Mouse (Mus musculus): ENCODE measurements around the gene Ybx2. TPM values are rescaled to one million over a fixed set of nuclear protein-coding genes. Genes with fewer than 3 reads are reported as not detected.

The Ybx2 gene
- total and polyA plus RNA-seq, 3 experiments: 0.25 to 0.39 TPM; not detected in 1

- TF ChIP-seq ETS1 (conservative IDR thresholded peaks at IDR 0.05; ENCODE audit: low read depth, low read length): 0 out of 2 replicates have a peak, but pooled peaks have one; percentile 42
Observed at GRCm38 (mm10) chr11:69900471-69901405, 34.9 kb upstream of the Ybx2 start, which contains the start of the genes 2810408A11Rik and Neurl4 (continued).

- peak overlapping the region; percentile 67 to 82 (median 70) for H3K4me3 ChIP-seq (replicated peaks in 1 of 3; ENCODE audit: low read depth in 2 of 3, low read length in 2 of 3, poor library complexity in 1 of 3)
- peaks cover 7 to 29% of the 10 kb centered on the region in 2 experiments for H3K4me1 ChIP-seq (ENCODE audit: control insufficient read depth in 1 of 2, insufficient read depth in 2 of 2)
- no peaks in the 10 kb centered on the region for H3K9me3 ChIP-seq (replicated peaks; ENCODE audit: low read length)
- H3K9ac ChIP-seq (ENCODE audit: insufficient read depth, low read depth): peak overlapping the region; percentile 81
- peak overlapping the region; percentile 75 for H3K27ac ChIP-seq (ENCODE audit: insufficient read depth, low read depth)
- peak overlapping the region; percentile 29 for H3K4me2 ChIP-seq (ENCODE audit: insufficient read depth, low read depth, poor library complexity, severe bottlenecking)
- no peaks in the 10 kb centered on the region for H3K27me3 ChIP-seq (replicated peaks)
- peaks cover 10% of the 10 kb centered on the region for H3K79me2 ChIP-seq (replicated peaks; ENCODE audit: control insufficient read depth, extremely low read depth, insufficient read depth, poor library complexity, severe bottlenecking)
- H3K36me3 ChIP-seq (replicated peaks in 1 of 2; ENCODE audit: control insufficient read depth in 1 of 2, insufficient read depth in 1 of 2, low read length in 1 of 2): peaks cover 29 to 32% of the 10 kb centered on the region in 2 experiments
- dilution Hi-C loops (cut with MboI; ENCODE audit: extremely low pct_ligation_motif_present, extremely low pct_unique_long_range_greater_than_20kb, low sequenced_read_pairs): no loop called here
- in situ Hi-C loops (cut with MboI; ENCODE audit: low pct_ligation_motif_present, low pct_unique_long_range_greater_than_20kb, low sequenced_read_pairs): no loop called here
- peak; percentile 99 for DNase-seq (ENCODE audit: extremely low read depth)
- TF ChIP-seq CHD2 (IDR thresholded peaks at IDR 0.05; ENCODE audit: low read length): peak; percentile 68; the same call in 1 of the 2 replicates
- TF ChIP-seq ZNF384 (IDR thresholded peaks at IDR 0.05; ENCODE audit: low read depth, low read length): 0 out of 2 replicates have a peak, but pooled peaks have one; percentile 3
- no peak; the same call in none of the 2 replicates for TF ChIP-seq NRF1 (IDR thresholded peaks at IDR 0.05; ENCODE audit: low read depth, low read length)
- peak; percentile 57; the same call in 1 of the 2 replicates for TF ChIP-seq TCF12 (IDR thresholded peaks at IDR 0.05; ENCODE audit: low read depth, low read length)
- peak; percentile 98 for TF ChIP-seq KAT2A (IDR thresholded peaks at IDR 0.05; ENCODE audit: insufficient replicate concordance, low read length)
- TF ChIP-seq MEF2A (IDR thresholded peaks at IDR 0.05; ENCODE audit: borderline replicate concordance, low read depth, low read length): peak; percentile 90
- no peak for TF ChIP-seq PAX5 (IDR thresholded peaks at IDR 0.05; ENCODE audit: low read length)
- TF ChIP-seq GABPA (IDR thresholded peaks at IDR 0.05; ENCODE audit: insufficient replicate concordance, low read depth, low read length): peak; percentile 70; the same call in 1 of the 2 replicates
- peak; percentile 90 for TF ChIP-seq MXI1 (IDR thresholded peaks at IDR 0.05; ENCODE audit: low read depth, low read length)
- no peak for TF ChIP-seq CHD1 (IDR thresholded peaks at IDR 0.05; ENCODE audit: low read depth, low read length)
- TF ChIP-seq EP300 (IDR thresholded peaks at IDR 0.05; ENCODE audit: low read length): no peak
- peak; percentile 60 for TF ChIP-seq POLR2A (IDR thresholded peaks at IDR 0.05; ENCODE audit: low read depth, low read length)
- no peak for TF ChIP-seq USF1 (IDR thresholded peaks at IDR 0.05; ENCODE audit: low read depth, low read length)
- TF ChIP-seq CTCF (conservative IDR thresholded peaks at IDR 0.05 in 1 of 2, IDR thresholded peaks at IDR 0.05 in 1 of 2; ENCODE audit: low read depth in 2 of 2, low read length in 2 of 2): no peak
- TF ChIP-seq RCOR1 (conservative IDR thresholded peaks at IDR 0.05; ENCODE audit: low read depth, low read length): no peak
- no peak for TF ChIP-seq ZKSCAN1 (IDR thresholded peaks at IDR 0.05; ENCODE audit: borderline replicate concordance, low read depth, low read length)
- TF ChIP-seq NELFE (IDR thresholded peaks at IDR 0.05; ENCODE audit: low read depth, low read length): 0 out of 2 replicates have a peak, but pooled peaks have one; percentile 56
- no peak for TF ChIP-seq POLR2AphosphoS2 (IDR thresholded peaks at IDR 0.05; ENCODE audit: low read depth, low read length)
- TF ChIP-seq UBTF (IDR thresholded peaks at IDR 0.05; ENCODE audit: low read depth, low read length): peak; percentile 94
- TF ChIP-seq TBP (conservative IDR thresholded peaks at IDR 0.05; ENCODE audit: low read depth, low read length): peak; percentile 60; the same call in 1 of the 2 replicates
- TF ChIP-seq E2F4 (IDR thresholded peaks at IDR 0.05; ENCODE audit: insufficient replicate concordance, low read depth, low read length): peak; percentile 82; the same call in 1 of the 2 replicates
- no peak for TF ChIP-seq SMC3 (IDR thresholded peaks at IDR 0.05; ENCODE audit: low read depth, low read length)
- peak; percentile 81 for TF ChIP-seq MAX (IDR thresholded peaks at IDR 0.05; ENCODE audit: low read length)
- TF ChIP-seq HCFC1 (IDR thresholded peaks at IDR 0.05; ENCODE audit: low read depth, low read length): peak; percentile 92
- TF ChIP-seq IRF4 (IDR thresholded peaks at IDR 0.05; ENCODE audit: low read depth, low read length): peak; percentile 69; the same call in 1 of the 2 replicates
- TF ChIP-seq JUND (conservative IDR thresholded peaks at IDR 0.05; ENCODE audit: low read depth, low read length): no peak
- peak; percentile 93 for TF ChIP-seq ELF1 (IDR thresholded peaks at IDR 0.05; ENCODE audit: low read depth, low read length)
- TF ChIP-seq ETS1 (conservative IDR thresholded peaks at IDR 0.05; ENCODE audit: low read depth, low read length): 0 out of 2 replicates have a peak, but pooled peaks have one; percentile 19
- no peak for TF ChIP-seq MAFK (IDR thresholded peaks at IDR 0.05; ENCODE audit: insufficient replicate concordance, low read length)
- no peak for TF ChIP-seq RAD21 (IDR thresholded peaks at IDR 0.05; ENCODE audit: low read depth, low read length)
- TF ChIP-seq SIN3A (IDR thresholded peaks at IDR 0.05; ENCODE audit: low read length): peak; percentile 83
- TF ChIP-seq ZC3H11A (IDR thresholded peaks at IDR 0.05; ENCODE audit: low read depth, low read length): no peak
- TF ChIP-seq ZMIZ1 (IDR thresholded peaks at IDR 0.05; ENCODE audit: low read depth, low read length): no peak; the same call in 1 of the 2 replicates
- TF ChIP-seq BHLHE40 (IDR thresholded peaks at IDR 0.05; ENCODE audit: low read depth, low read length): peak; percentile 59
- peak; percentile 95 for TF ChIP-seq MAZ (IDR thresholded peaks at IDR 0.05; ENCODE audit: low read depth, low read length)
Observed at GRCm38 (mm10) chr11:69901406-69901846, 34.2 kb upstream of the Ybx2 start.

Data from CH12.LX (cell line).